Mouse (Mus musculus) kidney, adult 11 months (tissue): ENCODE results near the gene Vmn2r110.

Source experiments
- DNase-seq: peaks from one replicate; pipeline ENCODE4 v3.0.0; 2022

Vmn2r110 gene

GRCm38 (mm10) chr17:20596323-20596722, at the start of gene Vmn2r110:
TSS of gene Vmn2r110 (minus strand) at chr17:20596423.
- DNase-seq = no peak

- DNase-seq = no peak
These were observed 28.6 kb upstream of the Vmn2r110 start, which contains the start of gene Fpr-rs3 for GRCm38 (mm10) chr17:20624777-20625176. TSS of gene Fpr-rs3 (minus strand) at chr17:20624877.

DNA sequence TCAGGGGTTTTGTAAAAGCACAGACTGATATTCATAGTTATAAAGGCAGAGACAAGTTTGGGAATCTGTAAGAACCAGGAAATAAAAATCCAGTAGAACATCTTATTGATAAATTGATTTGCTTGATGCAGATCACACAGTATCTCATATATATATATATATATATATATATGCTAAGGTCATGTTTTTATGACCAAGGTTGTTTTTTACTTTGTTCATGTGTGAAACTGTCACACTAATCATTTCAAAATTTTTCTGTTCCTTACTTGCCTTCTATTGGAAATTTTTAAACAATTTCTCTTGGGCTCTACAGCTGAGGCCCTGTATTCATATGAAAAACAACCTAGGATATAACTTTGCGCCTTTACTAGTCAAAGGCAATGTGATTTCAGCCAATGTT, 31.6 kb downstream of the Vmn2r110 start, which contains the start of gene Vmn2r109:
Gene Vmn2r109 (minus strand): TSS at position 101 of the 400 bp plus-strand sequence.
- DNase-seq = no peak
